Mouse (Mus musculus) brown adipose tissue, adult 24 weeks (tissue): ENCODE measurements around the gene Irf2. TPM values are rescaled to one million over a fixed set of nuclear protein-coding genes. Genes with fewer than 3 reads are reported as not detected.

Experiments used
- H3K27ac ChIP-seq: fragments of 200-500 bp; replicated peaks from 2 replicates; pipeline ENCODE4 v1.5.1; 2012; ENCODE audit warnings: low read depth, mild to moderate bottlenecking, low read length
- H3K4me1 ChIP-seq: fragments of 200-500 bp; 2 replicates; pipeline ENCODE4 v1.6.1; 2012; ENCODE audit warnings: low read length, mixed read lengths; ENCODE audit not compliant: control insufficient read depth, insufficient read depth, insufficient read length
- H3K4me3 ChIP-seq: fragments of 200-500 bp; 2 replicates; pipeline ENCODE4 v1.5.1; 2012; ENCODE audit warnings: low read depth, mild to moderate bottlenecking, low read length, moderate library complexity; ENCODE audit not compliant: insufficient read depth
- polyA plus RNA-seq: library from polyadenylated mRNA; stranded (reverse); fragments of >200 nt; gene quantifications from 2 replicates; pipeline ENCODE4 v1.2.4, GENCODE M21; 2012; ENCODE audit not compliant: missing spikeins, insufficient read depth, insufficient read length

Gene Irf2
- polyA plus RNA-seq, 1 experiment: 32.7 TPM

DNA sequence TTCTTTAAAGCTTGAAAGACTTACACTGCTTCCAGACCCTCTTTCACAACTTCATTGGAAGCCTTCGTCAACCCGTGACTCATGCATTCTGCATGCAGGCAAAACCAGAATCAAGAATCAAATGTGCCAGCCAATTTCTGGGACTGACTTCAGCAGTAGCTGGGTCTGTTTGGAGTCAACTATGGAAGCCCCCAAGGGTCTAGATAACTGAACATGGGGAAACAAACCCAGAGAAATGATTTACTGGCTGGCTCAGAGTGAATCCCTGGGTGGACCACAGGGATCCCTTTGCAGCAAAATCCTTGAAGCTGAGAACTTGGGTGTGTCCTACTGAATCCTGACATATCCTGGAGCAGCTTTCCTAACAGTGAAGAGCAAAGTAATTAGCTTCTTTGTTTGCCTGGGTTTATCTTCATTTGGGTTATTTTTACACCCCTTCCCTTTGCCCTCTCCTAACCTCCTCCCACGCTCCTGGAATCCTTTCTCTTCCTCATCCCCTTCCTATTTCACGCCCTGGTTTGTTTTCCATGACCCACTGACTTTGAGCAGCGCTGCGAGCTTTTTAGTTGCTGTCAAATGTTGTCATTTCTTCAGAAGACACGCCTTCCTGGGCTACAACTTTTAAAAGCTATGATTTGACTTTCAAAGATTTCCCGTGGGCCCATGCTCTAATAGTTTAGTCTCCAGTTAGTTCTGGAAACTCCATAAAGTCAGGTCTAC, 129.0 kb downstream of the Irf2 start:
- Histone ChIP-seq H3K27ac (peak overlapping the region; percentile 87), H3K4me3 (no peak overlapping the region), H3K4me1 (peaks cover 12% of the 10 kb centered on the region)

DNA sequence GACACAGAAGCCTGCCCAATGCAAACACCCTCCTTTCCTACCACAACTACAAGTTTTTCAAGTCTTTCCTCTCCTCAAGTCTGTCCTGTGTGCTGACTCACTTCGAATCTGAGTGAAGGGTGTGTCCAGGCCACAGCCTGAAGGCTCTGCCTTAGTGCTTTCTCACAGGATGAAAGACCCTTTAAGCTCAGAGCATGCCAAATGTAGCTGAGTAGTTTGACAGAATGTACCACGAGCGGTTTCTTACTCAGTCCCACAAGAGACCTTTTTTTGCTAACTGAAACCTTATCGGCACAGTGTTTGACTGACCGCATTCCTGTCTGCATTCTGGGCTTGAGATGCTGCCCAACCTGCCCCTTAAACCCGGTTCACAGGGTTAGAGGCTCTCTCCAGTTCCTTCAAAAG, 130.0 kb downstream of the Irf2 start:
- peaks cover 12% of the 10 kb centered on the region for H3K4me1 ChIP-seq
- H3K27ac ChIP-seq: peak overlapping the region; percentile 67
- H3K4me3 ChIP-seq: no peak overlapping the region

DNA sequence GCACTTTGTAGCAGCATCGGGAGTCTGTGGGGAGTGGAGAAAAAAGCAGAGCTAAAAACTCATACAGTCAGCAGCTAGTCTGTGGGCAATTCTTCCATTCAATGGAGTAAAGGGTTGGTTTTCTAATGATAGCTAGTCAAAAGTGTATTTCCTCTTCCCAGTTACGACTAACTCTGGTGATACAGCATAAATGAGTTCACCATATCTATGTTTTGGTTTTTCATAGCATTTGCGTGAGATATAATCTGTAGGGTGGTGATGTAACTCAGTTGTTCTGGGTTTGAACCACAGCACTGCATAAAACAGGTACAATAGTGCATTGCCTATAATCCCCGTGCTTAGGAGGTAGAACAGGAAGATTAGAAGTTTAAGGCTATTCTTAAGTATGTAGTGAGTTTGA, 131.6 kb downstream of the Irf2 start:
- Histone ChIP-seq H3K4me1 (peaks cover 12% of the 10 kb centered on the region), H3K27ac (no peak overlapping the region), H3K4me3 (no peak overlapping the region)

DNA sequence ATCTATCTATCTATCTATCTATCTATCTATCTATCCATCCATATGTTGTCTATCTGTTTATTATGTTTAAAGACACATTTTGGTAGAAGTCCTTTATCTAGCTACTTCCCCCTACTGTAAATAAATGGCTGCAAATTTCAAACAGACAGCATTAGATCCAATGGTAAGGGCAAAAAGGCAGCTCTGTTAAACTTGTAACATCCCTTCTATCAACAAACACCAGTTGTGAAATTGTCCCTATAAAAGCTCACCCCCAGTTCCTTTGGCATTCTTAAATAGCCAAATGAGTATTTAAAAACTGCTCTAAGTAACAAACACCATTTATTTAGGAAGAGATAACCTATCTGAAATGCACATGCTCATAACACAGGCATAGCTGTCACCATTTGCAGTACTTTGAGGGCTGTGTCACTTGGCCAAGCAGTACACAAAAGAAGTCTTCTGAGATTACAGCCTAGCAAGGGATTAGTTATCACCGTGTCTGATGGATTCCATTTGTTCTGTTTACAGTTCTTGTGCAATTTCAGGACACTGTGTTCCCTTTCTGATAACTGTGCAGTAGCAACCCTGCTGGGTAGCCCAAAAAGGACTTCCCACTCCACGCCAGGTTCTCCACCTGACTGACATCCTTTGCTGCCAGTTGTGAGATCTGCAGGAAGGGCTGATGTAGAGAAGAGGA, 136.2 kb downstream of the Irf2 start:
- Histone ChIP-seq H3K4me3 (no peak overlapping the region), H3K4me1 (no peaks in the 10 kb centered on the region), H3K27ac (no peak overlapping the region)

DNA sequence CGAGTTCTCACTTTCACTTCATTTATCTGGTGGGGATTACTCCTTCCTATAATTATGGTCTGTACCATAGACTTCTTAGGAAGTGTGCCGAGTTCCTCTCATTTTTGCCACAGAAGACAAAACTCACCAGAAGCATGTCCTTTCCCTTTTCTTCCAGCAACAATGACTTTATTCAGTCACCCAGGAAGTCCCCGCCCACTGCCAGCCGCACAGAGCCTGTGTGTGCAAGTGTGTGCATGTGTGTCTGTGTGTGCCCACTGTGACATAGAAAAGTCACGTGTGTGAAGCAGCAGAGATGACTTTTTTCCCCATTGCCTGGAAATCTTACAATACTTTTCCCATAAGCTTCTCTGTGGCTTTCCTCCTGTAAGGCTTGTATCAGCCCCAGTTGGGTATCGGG, 141.8 kb downstream of the Irf2 start:
- H3K4me3 ChIP-seq: no peak overlapping the region
- H3K27ac ChIP-seq: peak overlapping the region; percentile 53; the same call in 1 of the 2 replicates
- no peaks in the 10 kb centered on the region for H3K4me1 ChIP-seq

DNA sequence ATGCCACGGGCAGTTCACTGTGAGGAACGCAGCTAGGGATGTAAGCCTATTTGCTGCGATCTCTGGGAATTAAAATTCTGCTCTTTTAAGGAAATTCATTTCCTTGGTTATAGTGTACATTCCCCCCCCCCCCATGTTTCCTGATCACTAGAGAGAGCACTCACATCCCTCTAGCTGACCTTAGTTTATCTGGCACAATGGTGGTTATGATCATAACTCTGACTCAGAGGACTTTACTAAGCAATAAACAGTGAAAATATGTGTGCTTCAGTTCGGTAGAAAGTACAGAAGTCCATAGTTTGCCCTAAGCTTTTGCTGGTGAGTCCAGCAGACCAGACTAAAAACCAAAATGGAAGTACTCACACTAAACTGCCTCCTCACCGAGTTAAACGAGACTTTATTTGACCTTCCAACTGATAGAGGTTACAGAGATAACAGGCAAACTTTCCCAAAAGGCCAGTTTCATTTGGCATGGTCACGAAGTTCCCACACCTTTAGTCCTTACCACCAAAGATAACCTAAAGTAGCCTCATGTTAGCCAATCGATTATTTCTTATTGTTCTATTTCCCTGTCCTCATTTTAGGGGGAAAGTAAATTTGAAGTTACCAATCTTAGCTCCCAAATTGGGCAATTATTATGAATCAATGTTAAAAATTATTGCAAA, 142.4 kb downstream of the Irf2 start:
- Histone ChIP-seq H3K4me1 (no peaks in the 10 kb centered on the region), H3K4me3 (no peak overlapping the region), H3K27ac (0 out of 2 replicates have a peak overlapping the region, but pooled peaks have one; percentile 53)

DNA sequence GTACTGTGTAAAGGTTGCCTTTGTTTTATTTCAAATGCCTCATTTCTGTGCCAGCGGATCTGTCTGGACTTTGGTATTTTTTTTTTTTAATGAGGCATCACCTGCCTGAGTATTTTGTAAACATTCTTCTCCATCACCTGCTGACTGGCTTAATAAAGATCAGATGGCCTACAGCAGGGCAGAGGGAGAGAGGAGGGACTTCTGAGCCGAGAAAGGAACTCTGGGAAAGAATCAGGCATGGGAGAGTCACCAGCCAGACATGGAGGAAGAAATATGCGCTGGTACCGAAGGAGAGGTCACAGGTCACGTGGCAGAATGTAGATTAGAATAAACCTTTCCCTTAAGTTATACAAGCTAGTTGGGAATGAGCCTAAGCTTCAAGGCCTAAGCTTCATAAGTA, 143.2 kb downstream of the Irf2 start:
- Histone ChIP-seq H3K4me1 (no peaks in the 10 kb centered on the region), H3K27ac (no peak overlapping the region), H3K4me3 (no peak overlapping the region)

DNA sequence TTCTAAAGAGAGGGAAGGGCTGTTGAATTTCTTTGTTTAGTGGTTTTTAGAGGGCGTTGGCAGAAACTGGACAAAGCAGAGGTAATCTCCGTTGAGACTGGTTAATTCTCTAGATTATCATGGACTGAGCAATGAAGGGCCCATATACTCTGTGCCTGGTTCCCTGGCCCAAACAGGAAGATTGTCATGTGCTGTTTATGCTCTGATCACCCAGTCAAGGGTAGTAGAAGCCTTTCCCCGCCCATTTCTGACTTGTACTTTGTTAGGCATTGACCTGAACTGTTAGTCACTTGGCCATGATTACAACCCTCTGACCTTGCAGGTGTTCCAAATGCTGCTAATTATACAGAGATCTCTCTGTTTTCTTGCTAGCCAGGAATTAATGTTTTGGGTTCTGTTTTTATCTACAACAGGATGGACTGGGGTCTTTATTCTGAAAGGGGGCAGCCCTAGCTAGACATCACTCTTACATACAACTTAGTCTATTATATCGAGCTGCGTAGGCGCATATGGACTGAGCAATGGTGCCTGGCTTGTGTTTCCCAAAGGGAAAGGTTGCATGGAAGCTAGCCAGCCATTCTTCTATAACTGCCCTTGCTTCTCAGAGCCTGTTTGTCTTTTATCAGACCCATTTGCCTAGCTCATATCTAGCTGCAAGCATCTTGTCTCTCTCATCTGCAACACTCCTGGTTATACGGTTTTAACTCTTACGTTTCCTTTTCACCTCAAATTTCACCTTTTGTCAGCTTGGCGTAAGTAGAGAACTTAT, 143.9 kb downstream of the Irf2 start:
- Histone ChIP-seq H3K4me3 (no peak overlapping the region), H3K27ac (no peak overlapping the region), H3K4me1 (no peaks in the 10 kb centered on the region)

DNA sequence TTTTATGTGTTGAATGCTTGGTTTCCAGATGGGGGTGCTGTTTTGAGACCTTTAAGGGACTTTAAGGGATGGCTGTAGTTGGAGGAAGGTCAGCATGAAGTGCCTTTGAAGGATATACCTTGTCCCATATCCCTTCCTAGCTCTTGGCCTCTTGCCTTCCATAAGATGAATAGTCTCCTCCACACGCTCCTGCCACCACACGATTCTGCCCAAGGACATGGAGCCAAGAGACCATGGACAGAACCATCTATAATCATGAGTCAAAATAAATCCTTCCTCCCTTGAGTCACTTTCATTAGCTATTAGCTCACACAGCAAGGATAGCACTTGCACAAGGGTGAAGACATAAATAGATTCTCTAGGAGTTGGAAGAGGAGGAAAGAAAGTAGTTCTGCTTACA, 146.3 kb downstream of the Irf2 start:
- Histone ChIP-seq H3K4me3 (no peak overlapping the region), H3K4me1 (no peaks in the 10 kb centered on the region), H3K27ac (peak overlapping the region; percentile 20)

DNA sequence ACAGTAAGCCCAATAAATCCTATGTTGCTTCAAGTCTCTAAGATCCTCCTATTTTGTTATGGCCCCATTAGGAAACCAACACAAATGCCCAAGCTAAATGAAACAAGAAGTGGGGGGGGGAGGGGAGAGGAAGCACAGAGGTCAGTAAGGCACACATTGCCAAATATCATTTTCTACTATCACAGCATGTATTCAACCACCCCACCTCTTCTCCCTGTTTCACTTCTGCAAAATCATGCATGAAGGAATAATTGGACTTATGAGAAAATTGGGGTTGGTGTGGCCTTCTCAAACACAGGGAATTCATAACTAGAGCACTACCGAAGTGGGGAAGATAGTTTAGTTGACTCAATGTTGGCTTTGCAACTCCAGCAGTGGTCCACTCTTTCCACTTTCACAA, 146.7 kb downstream of the Irf2 start:
- Histone ChIP-seq H3K4me3 (no peak overlapping the region), H3K27ac (peak overlapping the region; percentile 79), H3K4me1 (no peaks in the 10 kb centered on the region)

DNA sequence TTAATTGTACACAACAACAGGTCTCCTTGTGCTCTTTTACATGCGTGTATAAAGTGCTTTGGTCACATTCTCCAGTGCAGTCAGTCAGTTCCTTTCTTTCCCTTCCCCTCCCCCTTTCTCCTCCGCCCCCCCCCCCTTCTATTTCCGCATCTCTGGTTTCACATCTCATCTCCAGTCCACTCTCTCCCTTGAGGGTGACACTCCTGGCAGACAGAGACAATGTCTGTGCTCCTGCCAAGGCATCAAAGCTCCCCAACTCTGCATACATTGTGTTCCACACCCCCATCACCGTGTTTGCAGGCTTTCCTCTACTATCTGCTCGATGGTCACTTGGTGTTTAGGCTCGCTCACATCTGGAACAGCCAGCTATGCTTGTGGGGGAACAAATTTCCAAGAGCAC, 147.9 kb downstream of the Irf2 start:
- Histone ChIP-seq H3K4me3 (no peak overlapping the region), H3K27ac (peak overlapping the region; percentile 79)

DNA sequence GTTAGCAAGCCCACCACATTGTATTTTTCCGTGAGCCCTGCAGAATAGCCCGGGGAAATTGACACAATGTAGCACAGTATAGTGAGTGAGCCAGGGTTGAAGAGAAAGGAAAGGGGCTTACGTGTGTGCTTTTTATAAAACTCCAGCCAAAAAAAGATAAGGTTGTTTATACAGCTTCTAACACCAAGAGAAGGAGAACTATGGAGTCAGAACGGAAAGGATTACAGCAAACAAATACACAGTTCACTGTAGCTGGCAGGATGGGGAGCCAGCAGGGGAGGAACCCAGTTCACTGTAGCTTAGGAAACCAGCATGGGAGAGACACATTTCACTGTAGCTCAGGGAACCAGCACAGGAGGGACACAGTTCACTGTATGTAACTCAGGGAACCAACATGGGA, 149.0 kb downstream of the Irf2 start:
- peak overlapping the region; percentile 79 for H3K27ac ChIP-seq

More for the DNA sequence above, 147.9 kb downstream of the Irf2 start:
- no peaks in the 10 kb centered on the region for H3K4me1 ChIP-seq

DNA sequence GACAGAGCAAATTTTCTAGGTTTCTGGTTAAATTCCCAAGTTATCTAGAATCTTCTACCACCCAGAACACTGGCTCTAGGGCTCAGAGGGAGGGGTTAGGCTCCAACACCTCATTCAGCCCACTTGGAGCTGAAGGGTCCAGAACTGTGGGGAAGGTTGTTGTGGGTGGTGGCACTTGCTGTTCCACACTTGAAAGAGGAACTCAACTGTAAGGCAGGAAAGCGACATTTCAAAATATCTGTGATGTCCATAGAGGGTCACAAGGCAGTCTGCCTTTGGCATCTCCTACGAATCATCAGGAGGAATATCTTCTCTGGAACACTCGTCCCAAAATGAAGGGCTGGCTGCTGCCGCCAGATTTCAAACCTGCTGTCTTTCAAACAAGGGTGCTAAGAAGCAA, 150.7 kb downstream of the Irf2 start:
- no peak overlapping the region for H3K4me3 ChIP-seq
- no peaks in the 10 kb centered on the region for H3K4me1 ChIP-seq
- peak overlapping the region; percentile 70 for H3K27ac ChIP-seq

More for the DNA sequence above, 149.0 kb downstream of the Irf2 start:
- Histone ChIP-seq H3K4me3 (no peak overlapping the region), H3K4me1 (no peaks in the 10 kb centered on the region)

DNA sequence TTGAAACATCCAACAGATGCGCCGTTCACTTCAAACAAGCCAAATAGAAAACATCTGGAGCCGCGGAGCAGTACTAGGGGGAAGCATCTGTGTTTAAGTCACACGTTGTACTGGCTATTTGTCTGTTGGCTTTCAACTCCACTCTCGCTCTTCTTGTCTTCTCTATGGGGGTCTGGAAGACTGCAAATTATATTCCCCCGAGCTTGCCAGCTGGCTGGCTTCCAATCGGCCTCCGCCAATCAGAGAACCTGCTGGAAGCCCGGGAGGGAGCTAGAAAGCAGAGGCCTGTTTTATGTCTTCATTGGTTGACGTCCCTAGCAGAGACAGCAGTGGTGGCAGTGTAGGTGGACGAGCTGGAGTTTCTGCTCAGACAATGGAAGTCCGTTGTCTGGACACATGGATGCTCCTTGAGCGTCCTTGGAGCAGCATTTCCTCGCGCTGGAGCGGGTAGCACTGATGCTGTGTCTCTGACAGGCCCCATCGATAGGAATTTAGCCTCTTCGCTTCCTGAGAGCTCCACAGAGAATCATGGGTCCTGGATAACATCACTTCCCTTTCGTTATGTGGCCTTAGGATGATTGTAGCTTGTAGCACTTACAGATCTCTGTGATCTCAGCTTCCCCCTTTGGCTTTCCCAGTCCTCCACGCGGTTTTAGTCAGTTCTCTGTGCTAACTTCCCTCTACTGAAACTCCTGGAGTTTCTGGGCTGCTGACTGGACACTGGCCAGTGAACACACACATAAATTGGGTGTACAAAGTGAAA, 153.2 kb downstream of the Irf2 start:
- peak overlapping the region; percentile 77 for H3K27ac ChIP-seq
- H3K4me3 ChIP-seq: no peak overlapping the region
- no peaks in the 10 kb centered on the region for H3K4me1 ChIP-seq
